Mouse (Mus musculus) midbrain, embryonic 14.5 days (tissue): ENCODE results near the gene Acoxl. TPM values are rescaled to one million over a fixed set of nuclear protein-coding genes. Genes with fewer than 3 reads are reported as not detected.
A peak's percentile ranks its signal among the peaks of the same experiment; 100 is the strongest.

ENCODE experiments used
- ATAC-seq: fragments of 200-750 bp; cut with Nextera tagmentation; 2 replicates; pipeline ENCODE4 v1.8.0; 2017; ENCODE audit warnings: moderate number of reproducible peaks, moderate library complexity; ENCODE audit not compliant: low FRiP score, low TSS enrichment
- DNase-seq: peaks from one replicate; pipeline ENCODE4 v3.0.0-alpha.2; 2015
- H3K27ac ChIP-seq: fragments of 300-500 bp; sonication (generic); replicated peaks from 2 replicates; pipeline ENCODE4 v1.5.1; 2014; ENCODE audit warnings: mild to moderate bottlenecking, low read depth, low read length, moderate library complexity
- H3K27me3 ChIP-seq: fragments of 300-500 bp; sonication (generic); 2 replicates; pipeline ENCODE4 v1.6.1; 2014; ENCODE audit warnings: low read length, control low read depth, mixed read lengths; ENCODE audit not compliant: control insufficient read depth, insufficient read depth
- H3K36me3 ChIP-seq: fragments of 300-500 bp; sonication (generic); 2 replicates; pipeline ENCODE4 v1.6.1; 2014; ENCODE audit warnings: low read length, control low read depth; ENCODE audit not compliant: control insufficient read depth, insufficient read depth
- H3K4me1 ChIP-seq: fragments of 300-500 bp; sonication (generic); 2 replicates; pipeline ENCODE4 v1.6.1; 2014; ENCODE audit warnings: mild to moderate bottlenecking, antibody characterized with exemption, low read length, control low read depth; ENCODE audit not compliant: control insufficient read depth, insufficient read depth
- H3K4me2 ChIP-seq: fragments of 300-500 bp; sonication (generic); 2 replicates; pipeline ENCODE4 v1.6.1; 2014; ENCODE audit warnings: mild to moderate bottlenecking, low read length, moderate library complexity
- H3K4me3 ChIP-seq: fragments of 300-500 bp; sonication (generic); replicated peaks from 2 replicates; pipeline ENCODE4 v1.5.1; 2014; ENCODE audit warnings: low read depth, low read length
- H3K9ac ChIP-seq: fragments of 300-500 bp; sonication (generic); replicated peaks from 2 replicates; pipeline ENCODE4 v1.6.1; 2014; ENCODE audit warnings: mild to moderate bottlenecking, low read length, moderate library complexity
- H3K9me3 ChIP-seq: fragments of 300-500 bp; sonication (generic); 2 replicates; pipeline ENCODE4 v1.6.1; 2016; ENCODE audit warnings: low read length, control low read depth, mixed read lengths; ENCODE audit not compliant: control insufficient read depth
- WGBS: fragments of 180-500 bp; shearing (Covaris S2); extraction: QIAGEN DNeasy Blood & Tissue Kit; methylation state at CpG from one replicate; pipeline ENCODE4 v1.1.7; 2014; 5-methylcytosine and 5-hydroxymethylcytosine counted together
- polyA plus RNA-seq: library from polyadenylated mRNA; unstranded; fragments of >200 nt; fragmentation: Nextera tagmentation; extraction: Ambion mirVana; gene quantifications from 2 replicates; pipeline ENCODE4 v1.2.1, GENCODE M21; 2014

The Acoxl gene
- polyA plus RNA-seq, 1 experiment from 2014 or later = 0.24 TPM

DNA sequence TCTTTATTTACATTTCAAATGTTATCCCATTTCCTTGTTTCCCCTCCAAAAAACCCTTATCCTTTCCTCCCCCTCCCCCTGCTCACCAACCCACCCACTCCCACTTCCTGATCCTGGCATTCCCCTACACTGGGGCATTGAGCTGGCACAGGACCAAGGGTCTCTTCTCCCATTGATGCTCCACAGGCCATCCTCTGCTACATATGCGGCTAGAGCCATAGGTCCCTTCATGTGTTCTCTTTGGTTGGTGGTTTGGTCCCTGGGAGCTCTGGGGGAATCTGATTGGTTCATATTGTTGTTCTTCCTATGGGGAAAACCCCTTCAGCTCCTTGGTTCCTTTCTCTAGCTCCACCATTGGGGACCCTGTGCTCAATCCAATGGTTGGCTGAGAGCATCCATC is 145.3 kb downstream of the Acoxl start:
- H3K27ac ChIP-seq = no peak overlapping the region
- H3K9me3 ChIP-seq = no peaks in the 10 kb centered on the region
- H3K4me2 ChIP-seq = no peak overlapping the region
- no peak overlapping the region for H3K9ac ChIP-seq
- no peak overlapping the region for H3K4me3 ChIP-seq
- H3K36me3 ChIP-seq = no peaks in the 10 kb centered on the region
- whole genome bisulfite sequencing = 97% methylated on average over 1 of the region's 1 CpGs
- DNase-seq (no peak), ATAC-seq (no peak)
- no peaks in the 10 kb centered on the region for H3K27me3 ChIP-seq
- H3K4me1 ChIP-seq = no peaks in the 10 kb centered on the region

DNA sequence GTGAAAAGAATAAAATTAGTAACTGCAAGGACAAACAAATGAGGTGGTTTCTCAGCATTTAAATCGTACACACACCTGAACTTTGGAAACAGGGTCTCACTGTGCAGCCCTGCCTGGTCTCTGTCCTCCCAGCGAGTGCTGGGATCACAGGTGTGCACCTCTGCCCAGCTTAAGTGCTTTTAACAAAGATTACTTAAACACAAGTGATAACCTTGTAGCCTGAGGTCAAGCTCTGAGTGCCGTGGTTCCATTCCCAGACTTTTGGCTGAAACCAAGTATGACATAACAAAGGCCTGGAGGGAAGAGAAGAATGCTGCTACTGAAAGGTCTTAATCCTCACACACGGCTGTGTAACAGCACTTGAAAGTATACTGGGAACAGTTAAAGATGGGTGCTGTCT is 149.0 kb downstream of the Acoxl start:
- 35% methylated on average over 4 of the region's 4 CpGs for WGBS
- Histone ChIP-seq H3K36me3 (no peaks in the 10 kb centered on the region), H3K27ac (no peak overlapping the region), H3K4me3 (no peak overlapping the region), H3K4me1 (no peaks in the 10 kb centered on the region), H3K9me3 (no peaks in the 10 kb centered on the region), H3K4me2 (no peak overlapping the region), H3K27me3 (no peaks in the 10 kb centered on the region), H3K9ac (no peak overlapping the region)
- DNase-seq (no peak), ATAC-seq (no peak)

DNA sequence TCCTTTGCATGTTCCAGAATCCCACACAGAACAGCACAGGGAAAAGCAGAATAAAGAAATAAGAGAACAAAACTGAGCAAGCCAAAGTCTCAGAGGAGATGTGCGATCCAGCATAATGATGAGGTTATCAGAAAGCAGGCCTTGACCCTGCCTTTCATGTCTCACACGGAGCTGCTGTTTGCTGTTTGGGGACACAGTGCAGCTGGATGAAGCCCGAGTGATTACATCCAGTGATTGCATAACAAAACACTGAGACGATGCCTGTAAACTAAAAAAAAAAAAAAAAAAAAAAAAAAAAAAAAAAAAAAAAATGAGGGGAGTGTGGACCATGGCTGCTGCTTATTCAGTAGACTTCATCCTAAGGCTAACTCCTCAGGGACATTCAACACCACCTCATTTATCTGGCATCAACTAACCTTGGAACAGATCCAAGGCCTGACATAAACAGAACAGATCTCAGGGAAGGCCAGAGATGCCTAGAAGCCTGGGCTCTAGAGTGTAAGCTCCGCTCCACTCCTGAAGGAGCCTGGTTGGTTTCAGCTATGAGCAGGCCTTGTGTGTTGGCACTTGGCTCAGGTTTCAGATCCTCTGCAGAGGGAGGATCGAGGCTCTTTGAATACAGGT is 152.3 kb downstream of the Acoxl start:
- Histone ChIP-seq H3K4me2 (no peak overlapping the region), H3K4me1 (no peaks in the 10 kb centered on the region), H3K27ac (no peak overlapping the region), H3K9me3 (no peaks in the 10 kb centered on the region), H3K36me3 (no peaks in the 10 kb centered on the region), H3K9ac (no peak overlapping the region), H3K4me3 (no peak overlapping the region), H3K27me3 (no peaks in the 10 kb centered on the region)
- no peak for ATAC-seq
- peak; percentile 37 for DNase-seq
- WGBS = 49% methylated on average over 6 of the region's 6 CpGs

DNA sequence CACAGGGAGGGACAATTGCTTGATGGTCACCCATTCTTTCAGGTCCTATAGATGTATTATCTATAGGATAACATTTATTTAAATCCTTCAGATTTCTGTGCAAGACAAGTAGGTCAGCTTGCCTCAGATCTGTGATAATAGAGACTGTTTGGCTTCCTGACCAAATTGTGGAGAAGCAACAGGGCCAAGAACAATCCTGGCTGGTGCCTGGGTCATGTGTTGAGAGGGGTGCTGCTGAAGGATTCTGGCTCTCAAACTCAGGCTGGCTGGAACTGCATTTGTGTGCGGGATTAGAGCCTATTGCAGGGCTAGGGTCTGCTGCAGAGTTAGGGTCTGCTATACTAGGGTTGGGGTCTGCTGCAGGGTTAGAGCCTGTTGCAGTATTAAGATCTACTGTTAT is 153.0 kb downstream of the Acoxl start:
- Histone ChIP-seq H3K4me2 (no peak overlapping the region), H3K27ac (no peak overlapping the region), H3K36me3 (no peaks in the 10 kb centered on the region), H3K4me3 (no peak overlapping the region), H3K27me3 (no peaks in the 10 kb centered on the region), H3K9me3 (no peaks in the 10 kb centered on the region), H3K9ac (no peak overlapping the region), H3K4me1 (no peaks in the 10 kb centered on the region)
- no peak for ATAC-seq
- 91% methylated on average over 1 of the region's 1 CpGs for WGBS
- no peak for DNase-seq

DNA sequence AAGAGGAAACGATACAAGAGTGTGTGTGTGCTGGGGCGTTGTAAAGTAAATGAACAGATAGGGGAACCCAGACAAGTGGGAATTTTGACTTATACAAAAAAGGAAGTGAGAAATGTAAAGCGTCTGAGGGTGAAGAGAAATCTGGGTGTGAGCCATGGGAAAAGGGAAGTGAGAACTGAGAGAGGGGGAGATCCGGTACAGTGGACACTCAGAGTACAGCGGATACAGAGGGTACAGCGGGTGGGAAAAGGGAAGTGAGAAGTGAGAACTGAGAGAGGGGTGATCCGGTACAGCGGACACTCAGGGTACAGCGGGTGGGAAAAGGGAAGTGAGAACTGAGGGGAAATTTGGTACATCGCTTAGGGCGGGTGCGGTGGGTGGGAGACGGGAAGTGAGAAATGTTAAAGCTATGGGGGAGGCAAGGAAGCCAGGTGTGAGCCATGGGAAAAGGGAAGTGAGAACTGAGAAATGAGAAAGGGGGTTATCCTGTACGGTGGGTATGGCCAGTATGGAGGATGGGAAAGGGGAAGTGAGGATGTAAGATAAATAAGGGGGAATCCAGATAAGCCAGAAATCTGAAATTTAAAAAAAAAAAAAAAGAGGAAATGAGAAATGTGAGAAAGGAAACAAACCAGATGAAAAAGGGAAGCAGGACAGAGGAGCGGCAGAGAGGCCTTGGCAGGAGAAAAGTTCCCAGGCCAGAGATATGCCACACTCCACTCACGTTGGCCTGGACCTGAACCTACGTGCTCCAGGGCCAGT is 170.2 kb downstream of the Acoxl start:
- no peaks in the 10 kb centered on the region for H3K9me3 ChIP-seq
- no peaks in the 10 kb centered on the region for H3K36me3 ChIP-seq
- H3K9ac ChIP-seq = no peak overlapping the region
- no peaks in the 10 kb centered on the region for H3K4me1 ChIP-seq
- H3K27ac ChIP-seq = no peak overlapping the region
- no peak for DNase-seq
- ATAC-seq = no peak
- H3K4me2 ChIP-seq = no peak overlapping the region
- H3K27me3 ChIP-seq = no peaks in the 10 kb centered on the region
- no peak overlapping the region for H3K4me3 ChIP-seq
- WGBS = 92% methylated on average over 17 of the region's 17 CpGs

DNA sequence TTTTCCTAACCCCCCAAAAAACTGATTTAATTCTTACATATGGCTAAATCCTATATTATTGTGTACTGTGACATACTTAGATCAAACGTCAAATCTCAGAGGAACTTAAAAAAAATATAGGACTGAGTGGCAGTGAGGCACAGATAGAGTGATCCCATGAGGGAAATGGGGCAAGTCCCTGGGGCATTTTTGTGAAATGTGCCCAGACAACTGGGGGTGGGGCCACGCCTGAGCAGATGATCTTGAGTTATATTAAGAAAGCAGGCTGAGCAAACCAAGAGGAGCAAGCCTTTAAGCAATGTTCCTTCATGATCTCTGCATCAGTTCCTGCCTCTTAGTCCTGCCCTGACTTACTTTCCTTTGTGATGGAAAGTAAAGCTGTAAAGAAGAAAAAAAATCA is 175.9 kb downstream of the Acoxl start:
- 72% methylated on average over 2 of the region's 2 CpGs for WGBS
- no peak overlapping the region for H3K27ac ChIP-seq
- H3K36me3 ChIP-seq = no peaks in the 10 kb centered on the region
- no peak overlapping the region for H3K4me2 ChIP-seq
- DNase-seq = no peak
- no peak for ATAC-seq
- no peaks in the 10 kb centered on the region for H3K27me3 ChIP-seq
- H3K9me3 ChIP-seq = no peaks in the 10 kb centered on the region
- no peak overlapping the region for H3K4me3 ChIP-seq
- no peak overlapping the region for H3K9ac ChIP-seq
- no peaks in the 10 kb centered on the region for H3K4me1 ChIP-seq

DNA sequence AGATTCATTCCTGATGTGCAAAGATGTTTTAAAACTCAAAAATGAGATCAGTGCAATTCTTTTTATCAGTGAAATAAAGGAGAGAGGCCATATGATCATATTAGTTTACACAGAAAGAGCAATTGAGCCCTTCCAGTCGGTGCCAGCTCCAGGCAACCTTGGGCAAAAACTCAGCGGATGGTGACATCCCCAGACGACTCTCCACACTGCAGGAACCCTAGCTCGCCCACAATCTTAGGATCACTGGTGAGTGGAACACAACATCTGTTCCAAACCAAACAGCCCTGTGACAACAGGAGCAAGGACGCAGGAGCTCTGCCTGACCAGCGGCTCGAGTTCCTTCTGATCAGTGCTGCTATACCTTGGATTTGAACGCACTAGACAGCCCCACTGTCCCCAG is 176.9 kb downstream of the Acoxl start:
- Histone ChIP-seq H3K36me3 (no peaks in the 10 kb centered on the region), H3K4me2 (no peak overlapping the region), H3K27me3 (no peaks in the 10 kb centered on the region), H3K9ac (no peak overlapping the region), H3K27ac (no peak overlapping the region), H3K9me3 (no peaks in the 10 kb centered on the region), H3K4me3 (no peak overlapping the region), H3K4me1 (peaks cover 7% of the 10 kb centered on the region; the same call in 1 of the 2 replicates)
- WGBS = 86% methylated on average over 8 of the region's 8 CpGs
- DNase-seq (no peak), ATAC-seq (no peak)

DNA sequence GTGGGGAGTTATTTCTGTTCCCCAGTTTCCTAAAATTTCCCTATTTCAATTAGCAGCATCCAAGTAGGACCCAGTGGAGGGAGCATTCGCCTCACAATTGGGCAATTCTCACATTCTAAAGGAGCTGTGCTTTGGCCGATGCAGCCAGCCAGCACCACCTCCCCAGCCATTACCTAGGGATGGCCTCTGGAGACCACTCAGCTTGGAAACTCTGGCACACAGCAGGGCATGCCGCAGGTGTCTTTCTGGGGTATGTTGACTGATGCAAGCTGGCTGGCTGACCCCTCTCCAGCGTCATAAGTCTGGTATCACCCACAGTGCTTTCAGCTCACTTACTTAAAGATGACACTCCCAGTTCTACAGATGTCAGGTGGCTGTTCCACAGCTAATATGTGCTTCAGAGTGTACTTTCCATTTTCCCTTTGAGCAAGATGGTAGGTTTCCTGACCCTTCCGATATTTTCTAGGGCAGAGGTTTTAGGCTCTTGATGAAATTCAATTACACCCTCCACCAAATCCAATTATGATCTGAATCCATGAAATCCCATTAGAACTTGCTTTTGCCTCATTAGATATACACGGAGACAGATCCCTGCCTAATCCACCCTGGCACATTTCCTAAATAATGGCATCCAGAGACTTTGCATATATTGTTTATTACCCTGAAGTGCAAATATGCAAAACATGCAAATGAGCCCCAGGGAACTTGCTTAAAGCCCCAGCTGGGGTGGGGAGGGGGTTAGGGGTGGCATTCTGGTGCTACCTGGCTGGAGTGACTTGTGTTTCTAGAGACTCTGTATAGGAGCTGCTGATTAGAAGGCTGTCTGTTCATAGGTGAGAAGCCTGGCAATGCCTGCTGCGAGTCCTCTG is 181.6 kb downstream of the Acoxl start:
- Histone ChIP-seq H3K9me3 (no peaks in the 10 kb centered on the region), H3K9ac (no peak overlapping the region), H3K4me3 (no peak overlapping the region), H3K27me3 (no peaks in the 10 kb centered on the region), H3K4me2 (no peak overlapping the region), H3K36me3 (no peaks in the 10 kb centered on the region), H3K4me1 (peaks cover 18% of the 10 kb centered on the region), H3K27ac (peak overlapping the region; percentile 37)
- DNase-seq (peak; percentile 78), ATAC-seq (peak; percentile 57; the same call in 1 of the 2 replicates)
- WGBS = 20% methylated on average over 7 of the region's 7 CpGs
